Mouse (Mus musculus) brain, embryonic 18.5 days (tissue): ENCODE results near the gene Lrch2.
"Not testable (repeated sequence)": the region's sequence is repeated elsewhere in the genome, so short reads cannot be mapped to it uniquely, and the experiment has no call there.

Source experiments
- DNase-seq: peaks from one replicate; pipeline ENCODE4 v3.0.0-alpha.2; 2012; ENCODE audit warnings: low read depth, low spot score

Gene Lrch2

GRCm38 (mm10) chrX:147553421-147554201 is at the start of gene Lrch2:
Gene Lrch2 (minus strand): TSS chrX:147554081.
- no peak for DNase-seq

GRCm38 (mm10) chrX:147540934-147541870 is 12.7 kb downstream of the Lrch2 start:
- DNase-seq, result no peak

GRCm38 (mm10) chrX:147538377-147538776 is 15.5 kb downstream of the Lrch2 start:
- no peak for DNase-seq

- not testable (repeated sequence) for DNase-seq
Measured at GRCm38 (mm10) chrX:147537117-147537516, 16.8 kb downstream of the Lrch2 start.

GRCm38 (mm10) chrX:147535616-147536015 is 18.3 kb downstream of the Lrch2 start:
- no peak for DNase-seq

GRCm38 (mm10) chrX:147531675-147532074 is 22.2 kb downstream of the Lrch2 start:
- no peak for DNase-seq

GRCm38 (mm10) chrX:147527646-147528172 is 26.2 kb downstream of the Lrch2 start:
- peak; percentile 40 for DNase-seq

- DNase-seq, result no peak
Measured at GRCm38 (mm10) chrX:147489551-147489950, 64.3 kb downstream of the Lrch2 start.

GRCm38 (mm10) chrX:147453610-147454009 is 100.3 kb downstream of the Lrch2 start, which contains the start of gene Vmn1r239-ps:
Gene Vmn1r239-ps (minus strand): TSS chrX:147453710.
- DNase-seq, result not testable (repeated sequence)

- DNase-seq, result no peak
Measured at GRCm38 (mm10) chrX:147443386-147443785, 110.5 kb downstream of the Lrch2 start.

- no peak for DNase-seq
Measured at GRCm38 (mm10) chrX:147435400-147435799, 118.5 kb downstream of the Lrch2 start.

- DNase-seq, result no peak
Measured at GRCm38 (mm10) chrX:147429753-147430152, 124.1 kb downstream of the Lrch2 start.

GRCm38 (mm10) chrX:147429129-147429528 is 124.8 kb downstream of the Lrch2 start, which contains the start of gene Il13ra2:
Gene Il13ra2 (minus strand): TSS chrX:147429192.
- DNase-seq, result no peak
